Mouse (Mus musculus): ENCODE results near the gene Rnf187.
A peak's percentile ranks its signal among the peaks of the same experiment; 100 is the strongest.

The Rnf187 gene

DNA sequence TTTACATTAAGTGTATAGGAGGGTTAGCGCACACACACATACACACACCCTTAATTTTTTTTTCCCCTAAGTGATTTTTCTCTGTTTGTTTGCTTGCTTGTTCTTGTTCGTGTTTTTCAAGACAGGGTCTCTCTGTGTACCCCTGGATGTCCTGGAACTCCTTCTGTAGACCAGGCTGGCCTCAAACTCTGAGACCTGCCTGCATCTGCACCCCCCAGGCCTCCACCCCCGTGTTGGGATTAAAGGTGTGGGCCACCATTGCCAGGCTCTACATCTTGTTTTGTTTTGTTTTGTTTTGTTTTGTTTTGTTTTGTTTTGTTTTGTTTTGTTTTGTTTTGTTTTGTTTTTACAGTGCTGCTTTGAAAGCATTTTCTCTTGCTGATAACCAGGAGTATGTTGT lies 8.6 kb upstream of the Rnf187 start:
- DNase-seq (ENCODE audit: low spot score) = no peak

DNA sequence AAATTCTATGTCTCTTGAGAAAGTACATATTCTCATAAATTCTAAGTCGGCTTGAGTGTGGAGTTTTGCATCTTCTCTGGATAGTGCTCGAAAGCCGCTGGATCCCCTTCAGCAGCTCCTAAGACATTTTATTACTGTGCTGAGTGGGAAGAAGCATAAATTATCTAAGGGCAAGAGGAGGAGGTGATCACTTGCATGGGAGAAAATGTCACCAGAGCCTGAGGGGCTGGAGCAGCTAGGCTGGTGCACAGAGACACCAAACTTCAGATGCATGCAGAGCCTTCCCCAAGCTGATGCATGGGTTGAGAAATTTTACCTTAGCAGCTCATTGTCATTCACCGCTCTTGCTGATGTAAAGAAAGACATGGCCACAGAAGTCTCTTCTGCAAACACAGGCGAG lies 5.4 kb upstream of the Rnf187 start:
- no peak for DNase-seq (ENCODE audit: low spot score)

DNA sequence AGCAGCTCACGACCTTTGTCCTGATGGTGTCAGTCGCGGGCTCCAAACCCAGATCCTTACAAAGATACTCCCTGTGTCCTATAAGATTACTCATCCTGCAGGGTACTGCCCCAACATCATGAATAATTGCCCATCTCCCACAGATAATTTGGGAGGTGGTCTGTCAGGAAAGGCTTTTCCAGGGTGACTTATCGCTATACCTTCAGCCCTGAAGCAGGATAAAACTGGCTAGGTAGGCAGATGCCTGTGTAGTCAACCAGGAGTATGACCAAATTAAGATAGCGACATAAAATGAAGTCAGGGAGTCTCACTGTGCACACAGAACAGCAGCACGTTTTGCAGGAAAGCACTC lies 348 bp upstream of the Rnf187 start:
- no peak for DNase-seq (ENCODE audit: low spot score)

DNA sequence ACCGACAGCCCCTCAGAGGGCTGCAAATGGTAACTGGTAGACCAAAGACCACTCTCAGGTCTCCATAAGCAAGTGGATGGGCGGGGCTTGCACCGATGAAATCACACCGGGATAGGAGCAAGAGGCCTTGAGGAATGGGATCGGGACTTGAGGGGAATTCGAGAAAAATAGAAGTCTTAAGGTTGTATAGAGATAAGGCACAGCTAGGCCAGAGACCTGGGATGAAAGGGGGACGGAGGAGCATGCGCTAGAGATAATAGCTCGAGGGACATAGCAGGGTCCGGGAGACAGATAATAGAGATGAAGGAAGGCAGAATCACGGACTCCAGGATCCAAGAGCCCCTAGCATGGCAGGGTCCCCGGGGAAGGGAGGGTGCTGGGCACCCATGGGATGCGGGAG lies 807 bp downstream of the Rnf187 start:
- peak; percentile 66 for DNase-seq (ENCODE audit: low spot score)

DNA sequence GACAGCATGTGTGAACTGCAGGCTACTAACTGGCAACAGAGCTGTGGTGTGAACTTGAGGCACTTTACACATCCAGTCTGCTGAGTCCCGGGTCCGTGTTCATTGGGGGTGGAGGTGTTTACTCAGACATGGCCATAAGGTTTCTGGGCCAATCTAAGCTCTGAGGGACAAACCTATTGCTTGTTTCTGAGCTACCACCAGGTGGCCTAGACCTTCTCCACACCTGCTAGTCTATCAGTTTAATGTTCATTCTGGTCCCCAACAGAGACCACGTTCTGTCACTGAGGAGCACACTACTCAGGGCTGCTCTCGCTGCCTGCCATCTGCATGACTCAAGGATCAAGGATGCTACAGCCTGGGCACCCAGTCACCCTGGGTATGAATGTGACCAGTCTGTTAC lies 7.1 kb downstream of the Rnf187 start:
- peak; percentile 51 for DNase-seq (ENCODE audit: low spot score)

DNA sequence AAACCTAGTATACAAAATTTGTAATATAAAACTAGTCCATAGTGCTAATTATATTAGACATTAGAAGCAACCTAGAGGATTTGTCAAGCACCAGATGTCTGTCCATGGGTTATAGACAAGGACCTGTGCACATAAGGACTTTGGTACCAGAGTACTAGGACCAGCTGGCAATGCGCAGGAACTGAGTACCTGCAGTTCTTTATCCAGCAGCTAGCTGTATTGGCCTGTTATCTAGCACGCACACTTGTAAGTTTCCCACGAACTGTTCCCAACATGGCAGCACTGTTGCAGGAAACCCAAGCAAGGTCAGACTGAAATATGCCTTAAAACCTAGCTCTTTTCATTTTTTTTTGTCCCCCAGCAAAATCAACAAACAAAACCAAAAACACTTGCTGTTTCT lies 8.5 kb downstream of the Rnf187 start:
- no peak for DNase-seq (ENCODE audit: low spot score)

DNA sequence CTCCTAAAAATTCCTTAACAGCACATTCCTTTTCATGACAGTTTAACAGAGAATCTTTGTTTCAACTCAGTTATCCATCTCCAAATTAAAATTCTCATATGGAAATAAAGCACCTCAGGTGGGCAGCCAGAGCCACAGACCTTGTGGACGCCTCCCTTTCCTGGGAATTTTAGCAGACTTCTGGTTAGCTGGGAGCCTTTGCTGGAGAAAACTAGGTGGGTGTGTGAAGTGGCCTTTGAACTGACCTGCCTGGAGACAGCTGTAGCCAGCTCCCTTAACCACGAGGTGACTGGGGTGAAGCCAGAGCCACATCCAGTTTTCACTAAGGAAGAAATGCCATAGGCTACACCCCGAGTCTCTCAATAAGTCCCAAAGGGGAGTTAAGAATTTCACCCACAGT lies 9.1 kb downstream of the Rnf187 start:
- no peak for DNase-seq (ENCODE audit: low spot score)

DNA sequence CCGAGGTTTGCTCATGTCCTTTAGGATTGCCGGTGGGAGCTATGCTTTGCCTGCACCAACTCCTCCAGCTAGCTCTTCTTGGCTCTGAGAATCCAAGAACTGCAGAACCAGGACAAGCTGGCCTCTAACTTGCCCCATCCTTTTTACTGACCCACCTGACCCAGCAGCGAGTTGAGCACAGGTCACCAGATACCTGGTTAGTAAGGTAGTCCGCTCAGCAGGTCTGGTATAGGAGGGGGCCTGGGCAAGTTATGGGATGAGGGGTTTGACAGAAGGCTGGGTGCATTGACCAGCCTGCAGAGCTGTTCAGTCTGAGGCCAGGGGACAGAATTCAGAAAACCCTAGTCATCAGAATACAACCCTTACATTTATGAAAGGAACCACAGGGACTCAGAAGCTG lies 9.7 kb downstream of the Rnf187 start:
- DNase-seq (ENCODE audit: low spot score) = no peak

DNA sequence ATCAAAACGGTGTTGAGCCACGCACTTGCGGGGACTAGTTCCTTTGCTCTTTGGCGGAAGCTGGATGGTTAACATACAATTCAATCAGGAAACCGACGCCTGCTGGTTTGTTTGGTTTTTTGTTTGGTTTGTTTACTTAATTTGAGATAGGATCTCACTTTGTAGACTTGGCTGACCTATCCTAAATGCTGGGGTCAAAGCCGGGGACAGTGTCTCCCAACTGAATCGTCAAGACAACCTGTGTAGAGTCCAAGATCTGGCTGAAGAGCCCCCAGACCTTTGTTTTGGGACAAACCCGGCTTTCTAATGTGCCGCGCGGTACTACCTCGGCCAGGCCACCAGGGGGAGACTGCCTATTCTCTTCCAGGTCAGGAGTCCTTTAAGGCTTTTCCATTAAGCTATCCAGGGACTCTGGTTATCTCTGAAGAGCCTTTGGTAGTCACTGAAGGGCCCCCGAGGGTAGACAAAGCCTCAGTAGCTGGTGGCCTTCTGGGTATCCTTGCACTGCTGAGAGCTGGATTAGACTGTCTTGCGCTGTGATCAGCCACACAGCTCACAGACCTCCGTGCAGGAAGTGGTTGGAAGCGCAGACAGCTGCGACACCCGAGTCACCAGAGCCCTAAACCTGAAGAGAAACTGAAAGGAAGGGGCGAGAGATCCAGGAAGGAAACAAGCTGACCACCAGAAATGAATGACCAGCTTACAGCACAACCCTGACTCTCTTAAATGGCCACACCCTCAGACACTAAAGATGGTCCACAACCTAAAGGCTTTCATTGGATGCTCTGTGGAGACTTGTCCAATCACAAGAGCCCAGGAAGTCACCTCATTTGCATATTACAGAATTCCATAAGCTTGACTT lies 10.7 kb downstream of the Rnf187 start:
- DNase-seq (ENCODE audit: low spot score) = peak; percentile 92

DNA sequence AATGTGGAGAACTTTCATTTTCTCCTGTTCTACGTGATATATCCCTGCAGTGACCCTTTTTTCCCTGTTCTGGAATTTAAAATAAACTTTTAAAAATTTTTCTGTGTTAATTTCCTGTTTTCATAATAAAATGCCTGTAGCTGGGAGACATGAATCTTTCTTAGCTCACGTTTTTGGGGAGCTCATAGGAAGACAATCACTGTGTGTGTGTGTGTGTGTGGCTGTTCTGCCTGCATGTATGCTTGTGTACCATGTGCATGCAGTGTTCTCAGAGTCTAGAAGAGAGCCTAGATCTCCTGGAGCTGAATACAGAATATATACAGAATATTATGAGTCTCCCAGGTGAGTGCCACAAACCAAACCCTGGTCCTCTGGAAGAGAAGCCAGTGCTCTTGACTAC lies 11.7 kb downstream of the Rnf187 start:
- no peak for DNase-seq (ENCODE audit: low spot score)

DNA sequence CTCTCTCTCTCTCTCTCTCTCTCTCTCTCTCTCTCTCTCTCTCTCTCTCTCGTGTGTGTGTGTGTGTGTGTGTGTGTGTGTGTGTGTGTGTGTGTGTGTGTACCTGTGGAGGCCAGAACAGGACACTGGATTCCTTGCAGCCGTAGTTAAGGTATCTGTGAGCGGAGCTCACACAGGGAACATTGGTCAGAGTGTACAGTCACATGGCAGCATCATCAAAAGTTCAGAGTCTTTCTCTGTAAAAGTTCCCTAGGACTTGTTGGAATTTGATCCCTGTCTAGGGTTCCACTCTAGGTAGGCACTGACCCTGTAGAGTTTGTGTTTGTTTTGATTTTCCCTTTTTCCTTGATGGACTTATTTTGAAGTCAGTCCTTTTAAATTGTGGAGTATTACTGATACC lies 12.1 kb downstream of the Rnf187 start:
- no peak for DNase-seq (ENCODE audit: low spot score)

DNA sequence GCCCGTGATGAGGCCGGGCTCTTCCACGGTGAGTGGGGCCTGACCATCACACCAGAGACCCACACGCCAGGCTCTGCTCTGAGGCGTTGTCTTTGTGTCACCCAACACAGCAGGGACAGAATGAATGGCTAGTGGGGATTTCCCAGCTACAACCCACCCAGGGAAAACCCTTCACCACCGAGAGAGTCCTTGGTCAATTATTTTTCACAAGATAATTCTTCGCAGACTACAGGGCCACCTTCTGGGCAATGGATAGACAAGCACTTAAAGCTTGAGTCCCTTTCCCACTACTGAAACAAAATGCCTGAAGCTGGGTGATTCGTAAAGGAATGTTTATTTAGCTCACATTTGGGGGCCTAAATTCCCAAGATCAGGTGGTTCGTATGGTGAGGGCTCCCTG lies 16.3 kb downstream of the Rnf187 start:
- no peak for DNase-seq (ENCODE audit: low spot score)

DNA sequence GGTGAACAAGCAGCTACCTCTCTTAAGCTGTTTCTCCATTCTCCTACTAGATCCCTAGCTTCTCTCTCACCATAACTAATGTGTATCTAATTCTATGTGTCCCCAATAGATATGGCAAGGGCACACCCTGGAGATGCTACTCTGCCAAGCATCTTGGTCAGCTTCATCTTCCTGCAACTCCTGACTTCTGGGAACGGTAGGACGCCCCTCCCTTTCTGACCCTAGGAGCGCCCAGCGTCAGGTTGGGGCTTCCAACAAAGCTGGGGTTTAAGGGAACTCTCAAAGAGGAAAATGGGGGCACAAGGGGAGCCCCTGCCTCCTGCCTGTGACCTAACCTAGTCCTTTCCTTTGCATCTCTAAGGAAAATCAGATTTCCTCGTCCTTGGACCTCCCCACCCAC lies 20.0 kb downstream of the Rnf187 start:
- DNase-seq (ENCODE audit: low spot score) = no peak

DNA sequence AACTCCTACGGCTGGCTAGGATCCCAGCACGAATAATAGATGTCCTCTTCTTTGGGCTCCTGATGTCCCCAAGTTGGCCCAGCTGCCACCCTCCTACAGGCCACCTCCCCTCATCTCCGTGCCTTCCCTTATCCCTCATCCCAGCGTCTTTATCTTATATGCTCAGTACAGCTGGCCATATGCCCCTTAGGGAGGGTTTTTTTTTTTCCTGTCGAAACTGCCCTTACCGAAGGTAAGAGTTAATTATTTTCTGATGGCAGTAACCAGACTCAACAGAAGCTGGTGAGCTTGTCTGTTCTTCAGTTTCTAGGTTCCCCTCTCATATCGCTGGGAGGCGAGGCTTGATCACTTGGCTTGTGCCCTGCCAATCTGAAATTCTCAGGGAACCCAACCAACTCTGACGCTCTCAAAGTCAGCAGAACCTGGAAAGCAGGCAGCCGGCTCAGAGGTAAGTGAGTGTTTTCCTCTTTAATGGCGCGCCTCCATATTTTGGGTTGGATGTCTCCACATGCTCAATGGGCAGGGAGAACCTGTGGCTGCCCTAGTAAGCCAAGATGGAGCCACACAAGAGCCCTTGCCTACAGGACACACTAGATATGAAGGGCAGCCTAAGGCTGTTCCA lies 20.9 kb downstream of the Rnf187 start, which contains the start of gene Btnl10:
Btnl10 (plus strand) TSS at position 164 of the 622 bp plus-strand sequence.
- no peak for DNase-seq (ENCODE audit: low spot score)

DNA sequence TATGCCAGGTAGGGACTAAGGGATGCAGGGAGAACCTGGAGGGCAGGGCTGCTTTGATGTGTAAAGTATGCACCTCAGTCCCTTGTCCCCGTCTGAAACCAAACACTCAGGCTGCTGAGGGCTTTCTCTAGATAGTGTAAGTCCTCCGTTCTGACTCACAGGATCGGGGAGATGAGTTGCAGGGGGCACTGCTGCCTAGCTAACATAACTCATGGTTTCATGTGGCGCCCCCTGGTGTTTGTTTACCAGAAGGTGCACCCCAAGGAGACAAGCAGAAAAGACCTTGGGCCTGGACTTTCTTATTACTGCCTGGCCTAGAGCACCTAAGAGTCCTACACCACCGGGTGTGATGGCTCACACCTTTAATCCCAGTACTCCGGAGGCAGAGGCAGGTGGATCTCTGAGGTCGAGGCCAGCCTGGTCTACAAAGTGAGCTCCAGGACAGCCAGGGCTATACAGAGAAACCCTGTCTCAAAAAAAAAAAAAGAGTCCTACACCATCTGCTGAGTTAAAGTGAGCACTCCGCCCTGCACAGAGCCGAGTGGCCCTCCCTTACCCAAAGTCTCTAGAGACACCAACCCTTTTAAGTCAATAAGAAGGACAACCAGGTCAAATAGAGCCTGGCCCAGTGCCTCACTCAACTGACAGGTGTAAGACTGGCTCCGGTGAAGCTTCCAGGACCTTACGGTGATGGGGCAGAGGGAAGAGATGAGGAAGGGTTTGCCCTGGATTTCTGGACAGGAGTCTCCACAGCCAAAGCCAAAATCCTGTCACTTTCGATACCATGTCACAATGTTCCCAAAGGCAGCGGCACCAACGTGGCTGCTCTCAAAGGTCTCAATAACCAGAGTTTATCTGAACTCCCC lies 21.6 kb downstream of the Rnf187 start:
- DNase-seq (ENCODE audit: low spot score) = peak; percentile 49

DNA sequence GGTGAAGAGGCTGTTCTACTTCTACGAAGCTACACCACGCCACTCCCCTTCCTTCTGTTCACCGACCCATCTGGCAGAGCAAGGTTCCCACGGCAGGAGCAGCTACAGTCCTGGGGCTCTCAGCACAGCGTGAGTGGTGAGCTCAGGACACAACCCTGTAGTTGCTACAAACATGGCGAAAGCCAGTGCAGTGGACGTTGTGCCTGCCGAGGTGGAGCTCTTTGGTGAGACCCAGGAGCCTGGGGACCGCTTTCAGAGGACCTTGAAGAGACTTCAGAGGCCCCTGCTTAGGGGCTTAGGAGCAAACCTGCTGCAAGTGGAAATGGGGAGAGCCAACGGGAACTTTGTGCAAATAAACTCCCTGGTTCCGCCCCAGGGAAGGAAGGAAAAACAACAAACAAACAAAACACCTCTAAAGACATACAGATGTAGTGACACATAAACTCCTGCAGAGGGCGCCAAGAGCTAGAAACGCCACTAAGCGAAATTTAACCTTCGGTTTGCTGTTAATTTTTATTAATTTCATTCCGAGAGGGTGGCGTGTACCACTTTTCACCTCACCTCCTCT lies 24.2 kb downstream of the Rnf187 start:
- peak; percentile 75 for DNase-seq (ENCODE audit: low spot score)

DNA sequence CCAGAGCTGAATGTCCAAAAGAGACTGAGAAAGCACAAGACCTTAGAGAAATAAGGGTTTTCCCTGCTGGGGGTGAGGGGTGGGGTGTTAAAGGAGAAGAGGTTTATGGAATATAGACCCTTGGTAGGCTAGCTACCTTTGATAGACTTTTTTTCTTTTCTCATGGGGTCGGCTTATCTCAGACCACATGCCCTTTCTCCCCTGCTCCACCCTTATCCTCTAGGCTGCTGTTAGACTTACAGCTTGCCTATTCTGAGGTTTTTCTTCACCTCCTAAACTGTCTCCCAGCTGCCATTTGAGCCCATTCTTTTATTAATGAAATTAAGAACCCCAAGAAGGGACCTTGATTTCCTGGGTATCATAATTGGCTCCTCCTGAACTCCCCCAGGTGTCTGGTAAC lies 24.9 kb downstream of the Rnf187 start:
- DNase-seq (ENCODE audit: low spot score) = no peak

DNA sequence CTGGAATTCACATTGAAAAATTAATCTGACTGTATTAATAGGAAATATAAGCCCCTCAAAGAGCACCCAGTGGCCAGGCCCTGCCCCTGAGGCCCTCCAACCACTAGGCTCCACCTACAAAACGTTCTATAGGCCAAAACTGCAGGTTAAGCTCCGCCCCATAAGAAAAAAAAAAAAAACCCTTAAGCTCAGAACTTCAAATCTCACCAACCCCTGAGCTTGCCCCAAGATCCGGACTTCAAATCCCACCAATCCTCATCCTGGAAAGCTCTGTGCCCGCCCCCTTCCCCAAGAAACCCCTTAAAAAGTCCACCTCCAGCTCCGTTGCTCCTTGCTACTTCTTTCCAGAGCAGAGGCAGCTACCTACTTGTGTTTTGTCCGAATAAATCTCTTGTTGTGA lies 33.9 kb downstream of the Rnf187 start:
- no peak for DNase-seq (ENCODE audit: low spot score)

DNA sequence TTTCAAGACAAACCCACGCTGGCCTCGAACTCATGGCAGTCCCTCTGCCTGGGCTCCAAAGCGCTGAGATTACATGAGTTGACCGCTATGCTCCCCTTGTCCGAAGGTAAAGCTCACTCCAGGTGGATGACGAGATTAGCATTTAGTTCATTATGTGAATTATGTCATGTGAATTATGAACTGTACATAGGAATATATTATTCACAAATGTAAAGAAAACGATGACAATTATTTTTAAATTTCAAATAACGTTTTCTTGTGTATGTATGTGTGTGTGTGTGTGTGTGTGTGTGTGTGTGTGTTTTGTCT lies 34.4 kb downstream of the Rnf187 start:
- DNase-seq (ENCODE audit: low spot score) = no peak

DNA sequence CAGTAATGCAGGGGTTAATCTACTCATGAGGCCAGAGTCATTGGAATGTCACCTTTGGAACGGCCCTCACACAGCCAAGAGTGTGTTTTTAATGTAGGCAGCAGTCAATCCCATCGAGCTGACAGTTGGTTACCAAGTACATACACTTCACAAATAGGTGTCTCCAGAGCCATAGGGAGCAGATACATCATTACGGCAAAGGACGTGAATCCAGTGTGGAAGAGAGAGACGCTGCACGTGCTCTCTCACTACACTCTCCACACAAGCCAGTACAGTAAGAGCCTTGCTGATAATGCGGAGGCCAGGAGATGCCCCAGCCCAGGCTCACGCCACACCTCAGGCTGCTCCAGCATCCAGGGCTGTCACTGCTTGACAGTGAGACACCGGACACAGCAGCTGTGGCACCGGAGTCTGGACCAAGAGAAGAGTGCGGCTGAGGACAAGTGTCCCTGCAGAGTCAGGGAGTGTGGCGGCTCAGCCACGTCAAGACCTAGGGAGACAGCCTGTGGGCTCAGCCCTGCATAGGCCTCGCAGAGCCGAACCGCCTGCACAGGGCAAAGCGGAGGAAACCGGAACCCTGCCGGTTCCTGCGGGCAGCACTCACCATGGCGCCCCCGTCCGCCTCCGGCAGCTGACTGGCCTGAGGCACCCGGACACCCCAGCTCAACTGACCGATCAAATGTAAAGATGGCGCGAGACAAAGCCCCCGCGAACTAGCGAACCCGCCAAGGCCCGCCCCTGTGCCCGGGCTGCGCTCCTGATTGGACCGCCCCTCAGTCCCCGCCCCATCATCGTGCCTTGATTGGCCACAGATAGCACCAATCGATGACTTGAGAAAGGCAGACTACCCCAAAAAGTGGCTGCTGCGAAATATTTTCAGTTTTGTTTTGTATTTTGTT lies 35.0 kb downstream of the Rnf187 start, which contains the start of gene Zfp39:
Zfp39 (minus strand) TSS at position 715 of the 899 bp plus-strand sequence.
- DNase-seq (ENCODE audit: low spot score) = peak; percentile 95

DNA sequence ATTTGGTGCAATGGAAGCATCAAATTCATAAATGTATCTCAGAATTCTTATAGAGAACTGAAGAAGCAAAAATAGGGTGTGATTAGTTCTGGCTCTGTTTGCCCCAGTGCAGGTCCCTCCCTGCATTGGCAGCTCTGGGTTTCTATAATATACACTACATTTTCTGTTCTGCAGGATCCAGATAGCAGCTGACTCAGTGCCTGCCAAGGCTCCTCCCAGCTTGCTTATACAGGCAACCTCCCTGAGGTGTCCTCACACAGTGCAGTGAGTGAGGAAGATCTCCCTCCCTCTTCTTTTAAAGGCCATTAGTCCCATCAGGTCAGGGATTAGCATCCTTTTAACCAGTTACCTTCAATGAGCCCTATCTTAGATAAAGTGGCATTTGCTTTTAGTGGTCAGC lies 37.6 kb downstream of the Rnf187 start:
- no peak for DNase-seq (ENCODE audit: low spot score)

DNA sequence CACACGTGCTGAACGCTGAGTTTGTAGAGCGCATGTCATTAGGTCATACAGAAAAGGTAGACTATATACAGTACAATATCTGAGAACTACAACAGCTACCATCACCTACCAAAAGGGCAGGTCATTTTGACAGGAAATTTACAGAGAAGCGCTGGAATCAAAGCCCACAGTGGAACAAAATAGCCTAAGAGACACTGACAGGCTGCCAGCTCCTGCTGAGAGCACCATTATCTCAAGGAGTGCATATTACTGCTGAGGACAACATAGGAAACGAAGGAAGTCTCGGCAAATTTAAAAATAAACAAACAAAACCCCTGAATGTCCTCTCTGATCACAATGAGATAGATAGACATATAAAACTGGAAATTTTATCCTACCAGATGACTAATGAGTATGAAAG lies 41.2 kb downstream of the Rnf187 start:
- DNase-seq (ENCODE audit: low spot score) = no peak

Measured in MN1 (cell line).